Mouse (Mus musculus) liver, adult 2 months (tissue): ENCODE data around the gene March5. TPM values are rescaled to one million over a fixed set of nuclear protein-coding genes. Genes with fewer than 3 reads are reported as not detected.

ENCODE experiments used
- DNase-seq: peaks from one replicate; pipeline ENCODE4 v3.0.0-alpha.2; 2011; ENCODE audit warnings: low read depth, low spot score; ENCODE audit errors: extremely low read depth
- H3K27ac ChIP-seq: fragments of 200-500 bp; replicated peaks from 2 replicates; pipeline ENCODE4 v1.5.1; 2012; ENCODE audit warnings: low read depth, mild to moderate bottlenecking, control low read depth, inconsistent platforms, low read length; ENCODE audit not compliant: insufficient read depth
- H3K27me3 ChIP-seq: fragments of 200-500 bp; 2 replicates; pipeline ENCODE4 v1.6.1; 2012; ENCODE audit warnings: mild to moderate bottlenecking, moderate library complexity, low read length, inconsistent platforms; ENCODE audit not compliant: control insufficient read depth, insufficient read depth
- H3K36me3 ChIP-seq: fragments of 200-500 bp; 2 replicates; pipeline ENCODE4 v1.6.1; 2012; ENCODE audit warnings: low read length, inconsistent platforms; ENCODE audit not compliant: control insufficient read depth, insufficient read depth
- H3K4me1 ChIP-seq: fragments of 200-500 bp; 2 replicates; pipeline ENCODE4 v1.6.1; 2011; ENCODE audit warnings: low read length; ENCODE audit not compliant: control insufficient read depth, insufficient read depth
- H3K4me3 ChIP-seq: fragments of 200-500 bp; 2 replicates; pipeline ENCODE4 v1.5.1; 2011; ENCODE audit warnings: low read depth, mild to moderate bottlenecking, control low read depth, low read length, moderate library complexity; ENCODE audit not compliant: insufficient read depth
- H3K79me2 ChIP-seq: fragments of 200-500 bp; 2 replicates; pipeline ENCODE4 v1.6.1; 2012; ENCODE audit warnings: inconsistent platforms, mild to moderate bottlenecking, low read length, moderate library complexity; ENCODE audit not compliant: control insufficient read depth, insufficient read depth
- H3K9ac ChIP-seq: fragments of 200-500 bp; 2 replicates; pipeline ENCODE4 v1.6.1; 2012; ENCODE audit warnings: low read depth, mild to moderate bottlenecking, control low read depth, inconsistent platforms, low read length
- CTCF ChIP-seq: fragments of 200-500 bp; IDR thresholded peaks from 2 replicates; pipeline ENCODE4 v1.5.1; 2011; ENCODE audit warnings: low read depth, low read length, control low read depth
- POLR2A ChIP-seq: fragments of 200-500 bp; IDR thresholded peaks from 2 replicates; pipeline ENCODE4 v1.6.1; 2011; ENCODE audit warnings: low read length, control low read depth; ENCODE audit not compliant: insufficient read depth; ENCODE audit errors: extremely low read depth
- WGBS: fragments of 180-500 bp; shearing (Covaris S2); methylation state at CpG from one replicate; pipeline ENCODE4 v1.1.7; 2018; 5-methylcytosine and 5-hydroxymethylcytosine counted together
- polyA plus RNA-seq: library from polyadenylated mRNA; depleted of rRNA; stranded (reverse); fragments of >200 nt; gene quantifications from 2 replicates; pipeline ENCODE4 v1.2.3, GENCODE M21; 2012; rRNA removed
- total RNA-seq: library from RNA; depleted of rRNA; stranded (reverse); fragments of >200 nt; gene quantifications from 2 replicates; pipeline ENCODE4 v1.2.3, GENCODE M21; 2014; rRNA removed

The March5 gene
- total and polyA plus RNA-seq, 2 experiments, result 33.8 to 84.0 TPM

DNA sequence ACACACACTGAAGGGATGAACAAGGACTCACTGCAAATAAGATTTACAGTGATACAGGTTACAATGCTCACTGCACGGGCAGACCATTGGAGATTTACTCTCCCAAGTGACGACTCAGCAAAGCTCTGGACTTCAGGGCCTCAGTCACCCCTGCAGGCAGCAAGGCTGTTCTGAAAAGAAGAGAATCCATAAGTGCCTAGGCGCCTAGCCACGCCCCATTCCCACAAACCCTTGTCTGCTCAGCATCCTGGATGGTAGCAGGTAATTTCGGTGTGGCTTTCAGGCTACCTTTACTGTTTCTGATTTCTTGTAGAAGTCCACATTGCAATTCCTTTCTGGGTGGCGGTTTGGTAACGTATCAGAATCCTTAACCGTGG is 56.2 kb downstream of the March5 start:
- WGBS, result 17% methylated on average over 8 of the region's 8 CpGs
- DNase-seq, result no peak
- Histone ChIP-seq H3K27me3 (no peaks in the 10 kb centered on the region), H3K4me3 (peak overlapping the region; percentile 49), H3K9ac (peak overlapping the region; percentile 49), H3K27ac (peak overlapping the region; percentile 75), H3K36me3 (0 out of 2 replicates have a peak, but pooled peaks cover 2% of the 10 kb centered on the region), H3K79me2 (no peaks in the 10 kb centered on the region), H3K4me1 (peaks cover 9% of the 10 kb centered on the region)
- TF ChIP-seq POLR2A (no peak), CTCF (no peak)

DNA sequence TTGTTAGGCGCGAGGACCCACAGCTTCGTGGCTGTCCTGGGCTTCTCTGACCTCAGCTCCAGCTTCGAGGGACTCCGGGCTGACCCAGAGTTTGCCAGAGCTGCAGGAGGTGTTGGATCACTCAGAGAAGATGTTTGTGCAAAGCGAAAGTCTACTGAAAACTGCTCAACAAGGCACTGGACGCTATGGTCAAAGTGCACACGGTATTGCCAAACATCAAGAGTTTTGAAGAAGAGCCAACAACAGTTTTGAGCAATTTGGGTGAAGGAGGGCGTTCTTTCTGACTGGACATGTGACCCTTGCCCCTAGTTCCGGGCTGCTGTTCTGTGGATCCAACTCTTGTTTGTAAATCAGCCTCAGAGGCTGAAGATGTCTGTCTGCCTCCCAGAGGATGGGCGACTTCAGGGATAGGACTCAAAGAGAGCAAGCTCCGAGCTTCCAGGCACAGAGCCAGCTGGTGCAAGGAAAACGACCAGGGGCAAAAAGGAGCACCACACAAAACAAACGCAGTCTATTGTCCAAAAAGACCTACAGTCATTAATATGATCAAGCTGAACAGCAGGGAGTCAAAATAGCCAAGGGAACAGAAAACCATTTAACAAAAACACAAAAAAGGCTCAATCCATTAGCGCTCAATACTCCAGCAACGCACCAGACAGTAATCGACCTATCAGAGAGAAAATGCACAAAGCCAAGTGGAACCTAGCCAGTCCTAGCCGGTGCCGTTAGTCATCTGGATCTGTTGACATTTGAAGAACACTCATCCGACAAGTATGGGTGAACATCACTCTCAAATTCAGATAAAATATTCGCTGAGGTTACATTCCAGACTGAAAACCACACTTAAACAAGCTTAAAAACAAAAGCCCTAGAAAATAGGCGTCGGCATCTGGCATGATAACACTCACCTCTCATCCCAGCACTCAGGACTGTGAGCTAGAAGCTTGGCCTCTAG is 56.9 kb downstream of the March5 start:
- H3K4me1 ChIP-seq, result peaks cover 9% of the 10 kb centered on the region
- 17% methylated on average over 23 of the region's 23 CpGs for WGBS
- peak; percentile 100 for DNase-seq
- peak overlapping the region; percentile 100 for H3K27ac ChIP-seq
- TF ChIP-seq CTCF (no peak), POLR2A (no peak)
- no peaks in the 10 kb centered on the region for H3K79me2 ChIP-seq
- no peaks in the 10 kb centered on the region for H3K27me3 ChIP-seq
- peak overlapping the region; percentile 57 for H3K9ac ChIP-seq
- H3K36me3 ChIP-seq, result peaks cover 8% of the 10 kb centered on the region; the same call in 1 of the 2 replicates
- peak overlapping the region; percentile 49 for H3K4me3 ChIP-seq

DNA sequence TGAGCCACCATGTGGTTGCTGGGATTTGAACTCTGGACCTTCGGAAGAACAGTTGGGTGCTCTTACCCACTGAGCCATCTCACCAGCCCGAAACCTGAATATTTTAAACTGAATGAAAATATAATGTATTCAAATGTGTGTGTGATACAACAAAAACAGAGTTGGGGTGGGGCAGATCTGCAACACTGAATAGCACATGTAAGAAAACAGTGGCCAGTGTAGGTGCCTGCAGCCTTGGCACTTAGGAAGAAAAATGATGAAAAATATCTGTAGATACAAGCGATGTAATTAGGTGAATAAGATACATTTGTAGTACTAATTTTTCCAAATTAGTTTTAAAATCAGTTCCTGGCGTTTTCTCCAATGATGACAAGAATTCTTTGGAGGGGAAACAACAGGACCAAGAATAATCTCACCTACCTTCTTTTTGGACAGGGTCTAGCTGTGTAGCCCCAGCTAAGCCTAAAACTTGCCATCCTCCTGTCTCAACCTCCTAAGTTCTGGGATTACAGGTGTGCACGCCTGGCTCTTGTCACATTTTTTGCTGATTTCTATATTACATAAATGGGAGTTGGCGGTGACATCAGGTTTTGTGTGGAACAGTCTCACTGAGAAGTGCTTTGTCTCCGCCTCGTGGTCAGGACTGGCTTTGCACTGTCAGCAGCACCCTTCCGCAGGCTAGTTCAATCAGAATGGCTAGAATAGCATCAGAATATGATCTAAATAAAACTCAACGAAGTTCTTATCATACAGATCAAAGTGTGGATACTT is 58.2 kb downstream of the March5 start:
- Histone ChIP-seq H3K9ac (no peak overlapping the region), H3K4me3 (no peak overlapping the region), H3K4me1 (peaks cover 9% of the 10 kb centered on the region), H3K79me2 (no peaks in the 10 kb centered on the region), H3K36me3 (peaks cover 16% of the 10 kb centered on the region), H3K27ac (no peak overlapping the region), H3K27me3 (no peaks in the 10 kb centered on the region)
- DNase-seq, result peak; percentile 73
- WGBS, result 23% methylated on average over 10 of the region's 10 CpGs
- TF ChIP-seq CTCF (peak; percentile 99), POLR2A (no peak)

DNA sequence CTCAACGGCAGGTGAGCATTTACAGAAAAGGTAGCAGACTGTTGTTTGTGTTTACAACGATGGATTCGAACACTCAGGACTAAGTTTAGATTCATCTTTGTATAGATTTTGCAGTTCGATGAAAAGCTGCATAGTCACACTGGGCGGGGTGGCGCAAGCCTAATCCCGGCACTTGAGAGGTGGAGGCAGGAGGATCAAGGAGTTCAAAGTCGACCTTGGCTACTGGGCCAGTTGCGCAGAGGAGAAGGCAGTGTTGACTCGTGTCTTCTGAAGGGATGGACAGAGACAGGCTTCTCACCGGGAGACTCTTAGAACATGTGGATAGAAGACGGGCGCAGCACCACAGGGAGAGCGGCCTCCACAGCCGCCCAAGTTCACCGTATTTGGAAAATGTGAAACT is 61.8 kb downstream of the March5 start:
- H3K4me1 ChIP-seq, result peaks cover 7% of the 10 kb centered on the region
- no peak for DNase-seq
- no peak overlapping the region for H3K4me3 ChIP-seq
- no peak overlapping the region for H3K9ac ChIP-seq
- no peaks in the 10 kb centered on the region for H3K79me2 ChIP-seq
- H3K36me3 ChIP-seq, result peaks cover 26% of the 10 kb centered on the region
- H3K27ac ChIP-seq, result no peak overlapping the region
- WGBS, result 95% methylated on average over 16 of the region's 16 CpGs
- H3K27me3 ChIP-seq, result no peaks in the 10 kb centered on the region
- TF ChIP-seq CTCF, result no peak
- TF ChIP-seq POLR2A, result no peak

Other genes starting within 250 kb of the March5 start
- 6.4 and 8.9 TPM in 2 replicates for gene Cpeb3, start 1.1 kb downstream of the March5 start, total RNA-seq
- 4.3 TPM in 2 replicates for gene Cpeb3, start 1.1 kb downstream of the March5 start, polyA plus RNA-seq
- 35.3 and 39.9 TPM in 2 replicates for gene Ide, start 130.3 kb downstream of the March5 start, total RNA-seq
- gene Ide, start 130.3 kb downstream of the March5 start, polyA plus RNA-seq, result 18.4 and 21.8 TPM in 2 replicates
- gene Kif11, start 168.9 kb downstream of the March5 start, total RNA-seq, result 0.55 and 1.7 TPM in 2 replicates
- gene Kif11, start 168.9 kb downstream of the March5 start, polyA plus RNA-seq, result 0.11 and 0.19 TPM in 2 replicates
- gene Hhex, start 227.3 kb downstream of the March5 start, total RNA-seq, result 15.9 and 28.4 TPM in 2 replicates
- gene Hhex, start 227.3 kb downstream of the March5 start, polyA plus RNA-seq, result 73.0 and 107 TPM in 2 replicates